Mouse (Mus musculus) G1E (cell line): ENCODE results near the gene Galntl6. TPM values are rescaled to one million over a fixed set of nuclear protein-coding genes. Genes with fewer than 3 reads are reported as not detected.

Source experiments
- ATAC-seq: 2 replicates; pipeline ENCODE4 v1.8.0; 2016; ENCODE audit warnings: mild to moderate bottlenecking; ENCODE audit not compliant: insufficient number of reproducible peaks, poor library complexity, low FRiP score, severe bottlenecking; ENCODE audit errors: extremely low read depth
- DNase-seq: peaks from one replicate; pipeline ENCODE4 v3.0.0; 2012; ENCODE audit warnings: low spot score
- H3K27me3 ChIP-seq: 2 replicates; pipeline ENCODE4 v1.6.1; 2012; ENCODE audit warnings: mild to moderate bottlenecking, low read length, inconsistent platforms; ENCODE audit not compliant: insufficient read depth
- H3K36me3 ChIP-seq: replicated peaks from 2 replicates; pipeline ENCODE3; 2012; ENCODE audit warnings: mild to moderate bottlenecking, inconsistent platforms
- H3K4me1 ChIP-seq: 2 replicates; pipeline ENCODE4 v1.6.1; 2012; ENCODE audit warnings: low read depth, low read length, inconsistent platforms, mixed read lengths; ENCODE audit not compliant: insufficient read depth
- H3K4me3 ChIP-seq: 2 replicates; pipeline ENCODE4 v1.5.1; 2012; ENCODE audit warnings: low read depth, mild to moderate bottlenecking, inconsistent platforms, low read length, moderate library complexity, mixed read lengths
- H3K9me3 ChIP-seq: replicated peaks from 2 replicates; pipeline ENCODE4 v1.6.1; 2012; ENCODE audit warnings: inconsistent platforms
- CTCF ChIP-seq: IDR thresholded peaks from 2 replicates; pipeline ENCODE4 v1.5.1; 2012; ENCODE audit warnings: low read depth, low read length, inconsistent platforms, mixed read lengths
- GATA1 ChIP-seq: IDR thresholded peaks from 2 replicates; pipeline ENCODE4 v1.6.1; 2012; ENCODE audit warnings: borderline replicate concordance, low read length, inconsistent platforms, mixed read lengths
- GATA2 ChIP-seq: IDR thresholded peaks from 2 replicates; pipeline ENCODE4 v1.6.1; 2012; ENCODE audit warnings: low read depth, low read length, inconsistent platforms, borderline replicate concordance
- POLR2AphosphoS5 ChIP-seq: IDR thresholded peaks from 2 replicates; pipeline ENCODE4 v1.6.1; 2012; ENCODE audit warnings: low read depth, low read length, inconsistent platforms; ENCODE audit not compliant: insufficient replicate concordance
- TAL1 ChIP-seq: conservative IDR thresholded peaks from 2 replicates; pipeline ENCODE4 v1.6.1; 2012; ENCODE audit warnings: low read depth, low read length, inconsistent platforms, mixed read lengths
- polyA plus RNA-seq: library from polyadenylated mRNA; stranded (reverse); fragments of >175 nt; gene quantifications from 2 replicates; pipeline ENCODE4 v1.2.3, GENCODE M21; 2012
- total RNA-seq, 2 experiments: library from RNA; stranded (forward) in 1 of 2; stranded (reverse) in 1 of 2; fragments of 200-1000 nt in 1 of 2; fragments of >200 nt in 1 of 2; fragmentation: Nextera tagmentation in 1 of 2; gene quantifications; 2 replicates each; pipeline ENCODE4 v1.2.3; 2014 to 2017

The Galntl6 gene
- total and polyA plus RNA-seq, 3 experiments = 0.05 TPM; not detected in 2

DNA sequence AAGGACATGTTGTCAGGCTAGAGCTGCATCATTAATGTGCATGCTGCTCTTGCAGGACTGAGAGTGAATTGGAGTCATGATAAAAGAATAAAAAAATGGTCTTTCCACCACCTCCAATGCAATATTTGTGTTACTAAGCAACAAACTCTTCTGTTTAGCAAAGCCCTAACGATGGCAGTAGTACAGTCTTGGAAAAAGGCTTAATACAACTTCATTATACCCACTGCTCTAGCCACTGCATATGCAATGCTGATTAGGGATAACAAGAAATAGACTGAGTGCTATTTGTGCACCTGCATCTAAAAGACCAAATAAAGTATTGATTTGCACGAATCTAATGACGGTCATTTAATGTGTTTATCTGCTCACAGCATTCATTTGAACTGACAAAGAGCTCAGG lies 880.2 kb downstream of the Galntl6 start:
- no peak for DNase-seq
- ATAC-seq = no peak
- Histone ChIP-seq H3K27me3 (no peaks in the 10 kb centered on the region), H3K4me1 (no peaks in the 10 kb centered on the region), H3K36me3 (no peaks in the 10 kb centered on the region), H3K9me3 (no peaks in the 10 kb centered on the region), H3K4me3 (no peak overlapping the region)
- TF ChIP-seq TAL1 (no peak), GATA1 (no peak), CTCF (no peak), GATA2 (no peak), POLR2AphosphoS5 (no peak)

GRCm38 (mm10) chr8:58025558-58025957 lies 886.9 kb downstream of the Galntl6 start:
- ATAC-seq = no peak
- H3K36me3 ChIP-seq = no peaks in the 10 kb centered on the region
- TF ChIP-seq GATA1 (no peak), POLR2AphosphoS5 (no peak), GATA2 (no peak), CTCF (no peak)
- DNase-seq = no peak
- H3K9me3 ChIP-seq = no peaks in the 10 kb centered on the region
- no peak overlapping the region for H3K4me3 ChIP-seq
- no peaks in the 10 kb centered on the region for H3K4me1 ChIP-seq
- H3K27me3 ChIP-seq = no peaks in the 10 kb centered on the region

DNA sequence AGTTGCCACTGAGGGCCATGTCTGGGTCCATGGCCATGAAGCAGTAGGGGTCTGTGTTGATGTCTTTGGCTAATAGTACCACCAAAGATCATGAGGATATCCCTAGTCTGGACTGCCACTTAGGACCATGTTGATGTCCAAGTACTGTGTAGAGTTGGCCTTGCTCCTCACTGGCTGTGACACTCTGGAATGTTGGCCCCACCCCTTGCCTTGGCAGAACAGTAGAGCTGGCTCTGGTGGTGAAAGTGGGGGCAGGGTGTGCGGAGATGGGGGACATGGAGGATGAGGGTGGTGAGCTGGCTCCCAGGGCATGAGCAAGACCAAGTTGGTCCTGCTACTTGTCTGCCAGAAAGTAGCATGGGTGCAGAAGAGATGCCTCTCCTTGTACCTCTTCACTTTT lies 887.3 kb downstream of the Galntl6 start:
- no peaks in the 10 kb centered on the region for H3K36me3 ChIP-seq
- H3K4me1 ChIP-seq = no peaks in the 10 kb centered on the region
- TF ChIP-seq GATA2 (no peak), CTCF (no peak), GATA1 (no peak), TAL1 (no peak), POLR2AphosphoS5 (no peak)
- DNase-seq = no peak
- H3K27me3 ChIP-seq = no peaks in the 10 kb centered on the region
- no peak for ATAC-seq
- no peaks in the 10 kb centered on the region for H3K9me3 ChIP-seq
- no peak overlapping the region for H3K4me3 ChIP-seq

- no peak for ATAC-seq
- no peak for DNase-seq
- no peaks in the 10 kb centered on the region for H3K27me3 ChIP-seq
- H3K36me3 ChIP-seq = no peaks in the 10 kb centered on the region
- TF ChIP-seq GATA2 (no peak), POLR2AphosphoS5 (no peak), TAL1 (no peak), CTCF (no peak), GATA1 (no peak)
- no peaks in the 10 kb centered on the region for H3K9me3 ChIP-seq
- no peak overlapping the region for H3K4me3 ChIP-seq
- no peaks in the 10 kb centered on the region for H3K4me1 ChIP-seq
Observed at GRCm38 (mm10) chr8:58023426-58024176, 888.8 kb downstream of the Galntl6 start.

DNA sequence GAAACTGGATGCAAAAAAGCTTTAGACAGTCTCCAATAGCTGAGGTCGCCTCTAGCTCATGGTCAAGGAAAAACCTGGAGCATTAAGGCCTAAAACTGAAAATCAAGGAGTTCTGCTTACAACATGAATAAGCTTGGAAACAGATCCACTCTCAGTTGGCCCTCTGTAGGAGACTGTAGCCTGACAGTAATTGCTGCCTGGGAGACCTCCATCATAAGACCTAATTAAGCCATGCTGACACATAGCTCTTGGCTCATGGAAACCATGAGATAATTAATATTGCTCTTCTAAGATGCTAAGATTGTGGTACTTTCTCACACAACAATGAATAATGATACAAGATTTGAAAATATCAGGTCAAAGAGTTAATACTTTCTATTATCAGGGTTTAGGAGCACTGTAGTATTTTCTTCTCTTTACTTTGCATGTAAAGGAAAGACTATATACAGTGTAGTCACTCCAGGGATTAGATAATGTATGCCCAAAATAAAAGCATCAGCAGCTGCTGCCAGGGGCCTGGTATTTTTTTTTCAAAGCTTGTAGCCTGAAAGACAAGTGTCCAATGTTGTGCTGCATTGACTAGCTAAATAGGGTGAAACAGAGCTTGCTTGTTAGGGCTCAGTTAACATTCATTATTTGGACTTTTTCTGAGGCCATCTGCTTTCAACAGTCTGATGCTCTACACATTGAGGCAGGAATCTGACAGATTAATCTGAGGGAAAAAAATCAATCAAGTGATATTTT lies 922.8 kb downstream of the Galntl6 start:
- ATAC-seq = no peak
- DNase-seq = no peak

DNA sequence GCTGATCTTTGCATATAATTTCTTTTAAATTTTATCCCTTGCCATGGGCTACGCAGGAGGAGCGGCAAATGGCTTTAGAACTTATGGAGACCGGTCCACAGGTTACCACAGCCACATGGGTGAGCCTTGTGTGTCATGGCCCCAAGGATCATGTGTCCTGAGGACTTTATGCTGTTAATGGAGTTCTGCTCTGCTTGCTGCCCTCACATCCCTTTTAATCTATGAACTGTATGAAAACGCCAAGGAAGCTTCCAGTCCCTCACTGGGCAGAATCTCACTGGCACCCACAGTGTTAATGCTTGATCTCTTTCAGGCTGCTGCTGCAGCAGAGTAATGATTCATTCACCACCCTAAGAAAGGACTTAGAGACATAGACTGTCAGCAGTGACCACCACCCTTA lies 935.1 kb downstream of the Galntl6 start:
- ATAC-seq (no peak), DNase-seq (no peak)
- TF ChIP-seq GATA2 = no peak
- no peak for TF ChIP-seq POLR2AphosphoS5
- no peak for TF ChIP-seq GATA1
- TF ChIP-seq CTCF = no peak
- TF ChIP-seq TAL1 = no peak
- H3K4me3 ChIP-seq = no peak overlapping the region
- H3K4me1 ChIP-seq = no peaks in the 10 kb centered on the region
- H3K9me3 ChIP-seq = no peaks in the 10 kb centered on the region
- H3K36me3 ChIP-seq = no peaks in the 10 kb centered on the region
- no peaks in the 10 kb centered on the region for H3K27me3 ChIP-seq

More for the DNA sequence above, 922.8 kb downstream of the Galntl6 start:
- H3K4me1 ChIP-seq = no peaks in the 10 kb centered on the region
- TF ChIP-seq GATA1 (no peak), TAL1 (no peak), POLR2AphosphoS5 (no peak), CTCF (no peak), GATA2 (no peak)
- H3K9me3 ChIP-seq = no peaks in the 10 kb centered on the region
- H3K4me3 ChIP-seq = no peak overlapping the region
- H3K36me3 ChIP-seq = no peaks in the 10 kb centered on the region
- no peaks in the 10 kb centered on the region for H3K27me3 ChIP-seq
